Mouse (Mus musculus): ENCODE measurements around the gene Nedd4.
"Not testable (repeated sequence)": the region's sequence is repeated elsewhere in the genome, so short reads cannot be mapped to it uniquely, and the experiment has no call there.

Nedd4 gene

DNA sequence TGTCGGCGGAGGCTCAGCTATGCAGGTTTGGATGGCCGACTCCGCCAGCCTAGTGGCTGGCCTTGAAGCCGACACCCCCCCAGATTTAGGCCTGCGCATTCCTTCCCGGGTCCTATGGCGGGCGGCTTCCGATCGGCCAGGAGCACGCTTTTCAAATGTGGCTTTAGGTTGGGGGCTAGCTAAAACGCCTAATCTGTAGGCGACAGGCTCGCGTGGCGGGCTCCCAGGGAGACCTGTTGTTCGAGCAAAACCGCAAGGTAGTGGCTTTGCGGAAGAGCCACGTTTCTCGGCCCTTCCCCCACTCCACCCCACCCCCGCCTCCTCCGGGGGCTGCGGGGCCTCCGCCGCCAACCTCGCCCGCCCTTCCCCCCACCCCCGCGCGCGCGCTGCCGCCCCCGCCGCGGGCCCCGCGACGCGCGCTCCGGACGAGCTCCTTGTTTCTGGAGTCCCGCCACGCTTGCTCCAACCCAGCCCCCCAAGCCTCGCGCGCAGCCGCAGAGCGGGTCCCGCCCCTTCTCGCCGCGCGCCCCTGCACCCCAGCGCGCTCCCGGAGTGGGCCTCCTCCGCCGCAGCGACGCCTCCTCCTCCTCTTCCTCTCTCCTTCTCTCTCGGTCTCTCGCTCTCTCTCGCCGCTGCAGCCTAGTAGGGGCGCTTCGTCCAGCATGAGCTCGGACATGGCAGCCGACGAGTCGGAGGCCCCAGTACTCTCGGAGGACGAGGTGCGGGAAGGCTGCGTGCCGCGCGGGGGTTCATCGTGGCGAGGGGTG, at the start of gene Nedd4:
TSS of gene Nedd4 (plus strand) at position 452 of the 767 bp plus-strand sequence.
- DNase-seq (ENCODE audit: low read depth, low spot score), result peak; percentile 93

DNA sequence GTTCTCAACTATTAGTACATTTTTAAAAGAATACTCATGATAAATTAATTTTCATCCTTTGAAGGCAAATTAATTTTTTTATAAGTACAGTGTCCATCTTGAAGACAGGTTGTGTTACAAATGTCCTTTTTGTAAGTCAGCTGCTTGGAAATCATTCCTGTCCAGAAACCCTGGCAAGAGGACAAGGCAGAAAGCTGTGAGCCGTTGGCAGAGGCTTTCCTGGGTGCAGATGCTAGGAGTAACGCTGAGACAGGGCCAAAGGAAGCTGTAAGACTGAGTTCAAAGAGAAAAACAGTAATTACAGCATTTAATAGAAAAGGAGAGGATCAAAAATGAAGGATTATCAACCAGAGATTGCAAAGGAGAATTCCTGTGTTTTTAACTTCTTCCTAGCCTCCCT, 48.3 kb upstream of the Nedd4 start:
- DNase-seq (ENCODE audit: low read depth, low spot score), result no peak

DNA sequence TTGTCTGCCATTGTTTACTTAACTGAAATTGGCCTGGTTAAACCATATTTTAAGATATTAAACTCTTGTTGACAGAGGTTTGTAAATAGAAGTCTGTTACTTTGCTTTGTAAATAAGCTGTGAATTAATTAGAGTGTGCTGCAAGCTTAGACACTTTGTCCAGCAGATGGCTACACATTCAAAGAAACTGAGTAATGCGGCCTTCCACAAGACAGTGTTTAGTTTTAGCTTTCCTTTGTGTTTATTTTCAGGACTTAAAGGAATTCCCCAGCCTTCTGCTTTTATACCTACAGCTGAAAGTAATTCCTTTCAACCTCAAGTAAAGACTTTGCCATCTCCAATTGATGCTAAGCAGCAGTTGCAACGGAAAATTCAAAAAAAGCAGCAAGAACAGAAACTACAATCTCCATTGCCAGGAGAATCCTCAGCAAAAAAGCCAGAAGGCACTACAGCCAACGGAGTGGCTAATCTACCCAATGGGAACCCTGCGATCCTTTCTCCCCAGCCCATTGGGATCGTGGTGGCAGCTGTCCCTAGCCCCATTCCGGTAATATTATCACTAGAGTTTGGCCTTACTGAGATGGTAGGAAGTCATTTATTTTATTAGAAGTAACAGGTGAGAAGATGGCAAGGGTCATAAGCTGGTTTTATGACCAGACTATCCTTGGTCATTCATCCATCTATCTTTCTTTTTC, 47.2 kb upstream of the Nedd4 start:
- DNase-seq (ENCODE audit: low read depth, low spot score), result no peak

DNA sequence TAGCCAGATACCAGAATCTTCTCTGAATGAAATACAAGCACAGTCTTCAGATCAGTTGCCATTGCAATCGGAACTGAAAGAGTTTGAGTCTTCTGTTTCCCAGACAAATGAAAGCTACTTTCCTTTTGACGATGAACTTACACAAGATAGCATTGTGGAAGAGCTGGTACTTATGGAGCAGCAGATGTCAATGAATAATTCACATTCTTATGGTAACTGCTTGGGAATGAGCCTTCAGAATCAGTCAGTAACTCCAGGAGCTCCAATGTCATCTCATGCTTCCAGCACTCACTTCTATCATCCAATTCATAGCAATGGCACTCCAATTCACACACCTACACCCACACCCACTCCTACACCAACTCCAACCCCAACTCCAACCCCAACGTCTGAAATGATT, 44.1 kb upstream of the Nedd4 start:
- no peak for DNase-seq (ENCODE audit: low read depth, low spot score)

DNA sequence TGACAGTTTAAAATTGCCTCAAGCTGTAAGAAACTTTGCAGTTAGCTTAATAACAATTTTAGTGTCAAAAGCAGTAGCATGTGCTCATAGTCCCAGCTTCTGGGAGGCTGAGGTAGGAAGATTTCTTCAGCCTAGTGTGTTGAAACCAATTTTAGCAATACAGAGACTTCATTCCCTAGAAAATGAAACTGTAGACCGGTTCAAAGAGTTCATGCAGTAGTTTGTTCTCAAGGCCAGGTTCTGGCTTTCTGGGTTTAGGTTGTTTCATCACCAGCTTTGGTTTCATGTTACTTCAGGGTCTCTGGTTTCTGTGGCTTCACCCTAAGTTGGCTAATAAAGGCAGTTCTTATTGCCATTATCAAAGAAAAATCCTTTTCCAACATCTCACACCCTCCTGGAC, 38.5 kb upstream of the Nedd4 start:
- DNase-seq (ENCODE audit: low read depth, low spot score), result no peak

- no peak for DNase-seq (ENCODE audit: low read depth, low spot score)
Measured at GRCm38 (mm10) chr9:72627598-72627997, 34.5 kb upstream of the Nedd4 start.

DNA sequence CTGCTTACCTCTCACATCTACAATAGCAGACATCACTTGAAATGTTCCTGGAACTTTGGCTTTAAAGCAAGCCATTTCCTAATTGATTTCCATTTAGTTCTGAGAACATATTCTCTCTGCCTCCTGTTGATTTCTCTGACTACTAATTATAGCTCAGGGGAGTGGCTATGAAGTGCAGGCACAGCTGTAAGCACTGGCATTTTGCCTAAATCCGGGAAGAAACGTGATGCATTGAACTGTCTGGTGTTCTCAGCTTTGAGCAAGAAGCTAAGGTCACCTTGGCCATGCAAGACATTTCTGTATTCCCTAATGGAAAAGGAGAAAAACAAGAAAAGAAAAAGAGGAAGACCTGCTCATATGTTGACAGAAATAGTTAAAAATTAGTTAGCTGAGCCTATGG, 33.6 kb upstream of the Nedd4 start:
- DNase-seq (ENCODE audit: low read depth, low spot score), result no peak

DNA sequence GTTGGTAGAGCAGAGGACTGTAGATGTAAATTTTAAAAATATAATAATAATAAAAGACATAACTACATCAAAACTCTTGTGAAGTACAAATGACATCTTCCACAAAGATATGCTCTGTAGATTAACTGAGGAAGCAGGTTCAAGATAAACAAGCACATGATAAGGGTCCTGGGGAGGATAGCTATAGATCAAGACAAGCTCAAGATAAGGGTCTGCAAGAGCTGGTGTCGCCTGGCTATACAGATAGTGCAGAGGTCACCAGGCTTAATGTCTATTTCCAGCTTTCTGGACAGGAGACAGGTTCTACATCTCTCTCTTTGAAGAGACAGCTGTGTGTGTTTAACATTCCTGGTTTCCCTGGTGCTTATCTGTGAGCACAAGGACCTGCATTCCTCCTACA, 29.9 kb upstream of the Nedd4 start:
- no peak for DNase-seq (ENCODE audit: low read depth, low spot score)

GRCm38 (mm10) chr9:72635134-72635533, 27.0 kb upstream of the Nedd4 start:
- DNase-seq (ENCODE audit: low read depth, low spot score), result no peak

GRCm38 (mm10) chr9:72636547-72636946, 25.6 kb upstream of the Nedd4 start:
- DNase-seq (ENCODE audit: low read depth, low spot score), result no peak

DNA sequence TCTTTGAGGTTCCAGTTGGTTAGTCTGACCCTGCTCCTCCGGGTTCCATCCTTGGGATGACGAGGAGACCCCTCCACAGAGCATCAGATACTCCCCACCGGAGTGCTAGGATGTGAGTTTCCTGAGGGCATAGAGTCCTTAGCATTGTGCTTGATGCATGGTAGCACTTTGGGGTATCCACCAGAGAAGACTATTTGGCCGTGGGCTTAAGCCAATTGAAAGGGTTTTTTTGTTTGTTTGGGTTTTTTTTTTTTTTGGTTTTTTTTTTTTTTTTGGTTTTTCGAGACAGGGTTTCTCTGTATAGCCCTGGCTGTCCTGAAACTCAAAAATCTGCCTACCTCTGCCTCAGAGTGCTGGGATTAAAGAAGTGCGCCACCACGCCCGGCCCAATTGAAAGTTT, 24.9 kb upstream of the Nedd4 start:
- no peak for DNase-seq (ENCODE audit: low read depth, low spot score)

DNA sequence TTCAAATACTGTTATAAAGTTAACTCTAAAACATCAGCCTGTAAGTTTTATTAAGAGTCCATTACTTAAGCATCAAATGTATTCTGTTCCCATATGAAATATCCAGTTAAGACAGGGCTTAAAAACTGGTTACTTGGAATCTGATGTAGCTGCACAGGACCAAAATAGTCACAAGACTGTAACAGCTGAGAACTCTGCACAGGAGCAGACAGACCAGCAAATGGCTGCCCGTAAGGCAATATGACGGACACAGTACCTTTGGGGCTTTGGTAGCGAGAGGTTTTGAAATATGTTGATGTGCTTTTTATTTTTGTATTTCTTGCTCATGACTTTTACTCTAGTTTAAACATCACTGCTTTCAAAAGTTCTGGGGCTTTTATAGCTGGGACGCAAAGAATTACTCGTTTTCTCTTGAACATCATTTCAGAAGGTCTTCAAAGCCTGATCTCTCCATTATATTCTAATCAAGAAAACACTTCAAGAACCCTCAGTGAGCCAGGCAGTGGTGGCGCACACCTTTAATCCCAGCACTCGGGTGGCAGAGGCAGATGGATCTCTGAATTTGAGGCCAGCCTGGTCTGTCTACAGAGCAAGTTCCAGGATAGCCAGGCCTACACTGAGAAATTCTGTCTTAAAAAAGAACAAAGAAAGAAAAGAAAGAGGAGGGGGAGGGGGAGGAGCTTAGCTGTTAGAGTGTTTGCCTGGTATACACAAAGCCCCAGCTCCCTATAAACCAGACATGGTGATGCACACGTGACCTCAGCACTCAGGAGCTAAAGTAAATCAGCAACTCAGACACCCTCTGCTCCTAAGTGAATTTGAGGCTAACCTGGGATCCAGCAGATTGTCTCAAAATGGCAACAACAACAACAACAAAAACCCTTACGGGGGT, 22.9 kb upstream of the Nedd4 start:
- peak; percentile 69 for DNase-seq (ENCODE audit: low read depth, low spot score)

DNA sequence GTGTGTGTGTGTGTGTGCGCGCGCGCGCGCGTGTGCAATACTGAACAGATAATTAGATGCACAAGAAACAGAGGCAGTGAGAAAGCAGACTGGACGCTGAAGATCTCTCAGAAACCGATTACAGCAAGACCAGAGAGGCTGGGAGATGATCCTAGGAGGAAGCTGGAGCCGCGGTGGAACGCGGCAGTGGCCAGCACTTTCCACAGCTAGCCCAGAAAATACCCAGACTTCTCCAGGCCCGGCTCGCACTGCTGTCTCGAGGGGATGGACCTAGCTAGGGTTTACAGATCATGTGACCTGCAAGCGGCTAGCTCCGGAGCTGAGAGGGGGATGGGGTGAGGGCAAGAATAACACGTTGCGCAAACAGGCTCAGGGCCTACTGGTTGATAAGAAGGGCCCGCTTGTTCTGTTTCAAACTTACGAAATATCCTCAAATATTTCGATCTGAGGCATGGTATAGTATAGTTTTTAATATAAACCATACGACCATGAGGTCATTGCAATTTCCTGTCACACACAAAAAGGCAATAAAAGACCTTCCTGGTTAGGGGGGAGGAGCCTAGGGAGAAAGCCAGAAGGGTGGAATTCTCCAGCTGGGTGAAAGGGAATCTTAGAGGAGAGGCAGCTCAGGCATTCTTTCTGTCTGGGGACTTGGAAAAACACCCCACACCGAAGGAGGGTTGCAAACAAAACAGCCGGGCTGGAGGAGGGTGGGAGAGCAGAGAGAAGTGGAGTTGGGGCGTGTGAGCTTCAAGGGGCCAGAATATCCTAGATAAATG, 22.1 kb upstream of the Nedd4 start:
- peak; percentile 86 for DNase-seq (ENCODE audit: low read depth, low spot score)

DNA sequence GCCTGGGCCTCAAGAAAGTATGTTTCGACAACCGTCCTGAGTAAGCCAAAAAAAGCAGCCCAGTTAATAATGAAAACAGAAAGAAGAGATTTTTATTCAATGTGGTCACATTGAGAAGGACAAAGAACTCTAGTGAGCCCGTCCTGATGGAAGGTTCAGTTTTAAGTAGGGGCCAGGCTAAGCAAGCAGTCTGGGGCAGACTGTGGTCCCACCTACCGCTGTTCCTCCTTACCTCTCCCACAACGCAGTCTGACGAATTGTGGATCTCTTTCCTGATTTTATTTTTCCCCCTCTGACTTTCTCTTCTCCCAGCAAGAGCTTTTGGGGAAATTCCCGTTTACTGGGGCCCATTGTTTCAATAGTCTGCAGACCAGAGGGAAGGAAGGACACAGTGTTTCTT, 21.5 kb upstream of the Nedd4 start:
- no peak for DNase-seq (ENCODE audit: low read depth, low spot score)

GRCm38 (mm10) chr9:72641093-72641680, 21.0 kb upstream of the Nedd4 start:
- no peak for DNase-seq (ENCODE audit: low read depth, low spot score)

DNA sequence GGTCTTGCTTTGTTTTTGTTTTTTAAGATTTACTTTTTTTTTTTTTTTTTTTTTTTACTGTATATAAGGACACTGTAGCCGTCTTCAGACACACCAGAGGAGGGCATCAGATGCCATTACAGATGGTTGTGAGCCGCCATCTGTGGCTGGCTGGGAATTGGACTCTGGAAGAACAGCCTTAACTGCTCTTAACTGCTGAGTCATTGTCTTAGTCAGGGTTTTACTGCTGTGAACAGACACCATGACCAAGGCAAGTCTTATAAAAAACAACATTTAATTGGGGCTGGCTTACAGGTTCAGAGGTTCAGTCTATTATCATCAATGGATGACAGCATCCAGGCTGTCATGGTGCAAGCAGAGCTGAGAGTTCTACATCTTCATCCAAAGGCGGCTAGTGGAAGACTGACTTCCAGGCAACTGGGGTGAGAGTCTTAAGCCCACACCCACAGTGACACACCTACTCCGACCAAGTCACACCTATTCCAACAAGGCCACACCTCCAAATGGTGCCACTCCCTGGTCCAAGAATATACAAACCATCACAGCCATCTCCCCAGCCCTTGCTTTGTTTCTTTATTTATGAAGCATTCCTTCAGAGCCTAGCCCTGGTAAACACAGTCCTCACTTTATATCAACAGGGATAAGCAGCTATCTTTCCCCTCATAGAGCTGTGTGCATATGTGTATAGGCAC, 19.2 kb upstream of the Nedd4 start:
- not testable (repeated sequence) for DNase-seq (ENCODE audit: low read depth, low spot score)

GRCm38 (mm10) chr9:72643651-72644417, 18.3 kb upstream of the Nedd4 start:
- no peak for DNase-seq (ENCODE audit: low read depth, low spot score)

DNA sequence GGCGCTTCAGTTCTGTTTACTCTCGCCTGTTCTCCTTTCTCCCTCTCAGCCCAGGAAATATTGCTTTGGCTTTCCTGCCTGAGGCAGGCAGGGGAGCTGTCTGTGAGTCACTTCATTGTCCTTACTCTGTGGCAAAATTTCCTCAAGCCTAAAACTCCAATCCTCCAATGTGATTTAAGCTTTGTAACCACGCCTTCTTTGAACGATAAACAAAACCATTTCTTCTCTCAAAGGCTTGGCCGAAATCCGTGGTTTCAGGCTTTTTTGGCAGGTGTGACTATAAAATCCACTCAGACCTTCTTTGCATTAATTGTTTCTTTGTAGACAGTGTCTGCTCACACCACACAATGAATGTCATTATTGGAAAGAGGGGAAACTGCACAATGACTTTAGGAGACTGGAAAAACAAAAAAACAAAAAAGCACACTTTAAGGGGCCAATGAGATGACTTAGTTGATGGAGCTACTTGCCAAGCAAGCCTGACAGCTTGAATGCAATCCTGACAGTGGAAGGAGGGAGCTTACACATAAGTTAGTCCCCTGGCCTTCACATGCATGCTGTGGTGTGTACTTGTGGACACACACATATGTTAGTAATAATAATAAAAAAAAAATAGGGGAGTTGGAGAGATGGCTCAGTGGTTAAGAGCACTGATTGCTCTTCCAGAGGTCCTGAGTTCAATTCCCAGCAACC, 17.6 kb upstream of the Nedd4 start:
- no peak for DNase-seq (ENCODE audit: low read depth, low spot score)

- DNase-seq (ENCODE audit: low read depth, low spot score), result no peak
Measured at GRCm38 (mm10) chr9:72649781-72650180, 12.4 kb upstream of the Nedd4 start.
